ENCODE assay signal across 10 mouse cellular contexts in the genomic region with DNA sequence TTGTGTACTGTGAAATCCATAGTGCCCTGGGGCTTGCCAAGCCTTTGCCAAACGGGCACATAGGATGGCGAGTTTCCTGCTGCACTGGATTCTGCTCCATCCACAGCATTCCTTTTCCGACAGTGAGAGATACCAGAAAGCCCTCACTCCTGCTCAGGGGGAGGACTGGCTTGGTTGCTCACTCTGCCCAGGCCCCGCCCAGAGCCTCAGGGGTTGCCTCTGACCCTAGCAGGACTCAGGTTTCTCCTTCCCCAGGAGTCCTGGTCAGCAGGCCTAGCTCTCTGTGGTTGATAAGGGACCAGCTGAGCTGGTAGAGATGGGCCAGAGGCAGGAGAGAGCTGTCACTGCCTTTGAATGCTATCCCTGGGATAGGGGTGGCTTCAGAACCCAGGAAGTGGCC. TPM values are rescaled to one million over a fixed set of nuclear protein-coding genes. Genes with fewer than 3 reads are reported as not detected.
DNase-seq lines count a peak whose midpoint lies in the region; ATAC-seq lines count a peak whose summit lies in the region.
"Had no signal": no experiment of that assay in that cellular context is flagged by ENCODE, and none has a peak within 500 bp of the region (broad histone marks: within the 10 kb centered on the region; RNA-seq: fewer than 3 reads in every experiment).

No protein-coding gene starts in this region.

- 11% methylated on average over 4 of the region's 4 CpGs for WGBS in heart, embryonic 11.5 days (ENCODE audit: insufficient replicate concordance)
- WGBS in hindbrain, embryonic 16.5 days = 58% methylated on average over 4 of the region's 4 CpGs
- WGBS in stomach, embryonic 14.5 days = 34% methylated on average over 4 of the region's 4 CpGs

- DNase-seq in heart, adult 9 months (ENCODE audit: low spot score in 2 of 2) = no peak
- DNase-seq in layer of hippocampus, adult 18-20 months (ENCODE audit: low spot score in 2 of 2) = no peak
- DNase-seq in right cerebral cortex, postnatal 36 days (ENCODE audit: low spot score in 2 of 2) = no peak

- peaks cover 3% of the 10 kb centered on the region for H3K36me3 ChIP-seq in heart, embryonic 11.5 days (ENCODE audit: control insufficient read depth, insufficient read depth, low read length)
- H3K36me3 ChIP-seq in megakaryocyte, embryonic 14.5 days (replicated peaks; ENCODE audit: low read length) = peaks cover 64% of the 10 kb centered on the region
- H3K36me3 ChIP-seq in hindbrain, embryonic 16.5 days (ENCODE audit: control insufficient read depth, insufficient read depth, low read length) = no peaks in the 10 kb centered on the region
- peaks cover 17% of the 10 kb centered on the region; the same call in 1 of the 2 replicates for H3K36me3 ChIP-seq in stomach, embryonic 14.5 days (ENCODE audit: control insufficient read depth, insufficient read depth, low read length)

- H3K4me2 ChIP-seq in heart, embryonic 11.5 days = peak overlapping the region; percentile 64
- H3K4me2 ChIP-seq in hindbrain, embryonic 16.5 days (ENCODE audit: low read length) = peak overlapping the region; percentile 13
- peak overlapping the region; percentile 66; the same call in 1 of the 2 replicates for H3K4me2 ChIP-seq in stomach, embryonic 14.5 days (replicated peaks; ENCODE audit: low read depth, low read length)

- H3K27me3 ChIP-seq in heart, embryonic 11.5 days (ENCODE audit: control insufficient read depth, insufficient read depth, low read length) = no peaks in the 10 kb centered on the region; the same call in 1 of the 2 replicates
- H3K27me3 ChIP-seq in megakaryocyte, embryonic 14.5 days (replicated peaks) = peaks cover 21% of the 10 kb centered on the region
- no peaks in the 10 kb centered on the region for H3K27me3 ChIP-seq in hindbrain, embryonic 16.5 days (replicated peaks; ENCODE audit: control insufficient read depth, insufficient read depth, low read length)
- no peaks in the 10 kb centered on the region for H3K27me3 ChIP-seq in stomach, embryonic 14.5 days (ENCODE audit: control insufficient read depth, insufficient read depth, low read length)

- H3K9ac ChIP-seq in heart, embryonic 11.5 days (ENCODE audit: low read depth, low read length) = peak overlapping the region; percentile 82
- peak overlapping the region; percentile 44; the same call in 1 of the 2 replicates for H3K9ac ChIP-seq in hindbrain, embryonic 16.5 days (ENCODE audit: low read depth, low read length)
- no peak overlapping the region; the same call in 1 of the 2 replicates for H3K9ac ChIP-seq in stomach, embryonic 14.5 days (replicated peaks; ENCODE audit: low read depth, low read length)

- no peak for ATAC-seq in heart, embryonic 11.5 days (replicated peaks; ENCODE audit: insufficient number of reproducible peaks, low FRiP score, low TSS enrichment)
- ATAC-seq in megakaryocyte, adult 5-6 weeks (ENCODE audit: poor library complexity, severe bottlenecking) = no peak
- ATAC-seq in hindbrain, embryonic 16.5 days = no peak
- no peak for ATAC-seq in stomach, embryonic 14.5 days (ENCODE audit: insufficient number of reproducible peaks, insufficient read depth, low FRiP score, low read depth)

- peak overlapping the region; percentile 91 for H3K27ac ChIP-seq in heart, embryonic 11.5 days (ENCODE audit: low read depth, low read length)
- no peak overlapping the region for H3K27ac ChIP-seq in hindbrain, embryonic 16.5 days (ENCODE audit: low read depth, low read length)
- H3K27ac ChIP-seq in stomach, embryonic 14.5 days (ENCODE audit: low read length) = peak overlapping the region; percentile 27; the same call in 1 of the 2 replicates
- H3K27ac ChIP-seq: macrophage had no signal

- H3K4me3 ChIP-seq in heart, embryonic 11.5 days (ENCODE audit: low read depth, low read length) = peak overlapping the region; percentile 15
- peak overlapping the region; percentile 82 for H3K4me3 ChIP-seq in megakaryocyte, embryonic 14.5 days (replicated peaks)
- H3K4me3 ChIP-seq in hindbrain, embryonic 16.5 days (ENCODE audit: low read length) = peak overlapping the region; percentile 5; the same call in 1 of the 2 replicates
- H3K4me3 ChIP-seq in stomach, embryonic 14.5 days (ENCODE audit: low read depth, low read length) = peak overlapping the region; percentile 5; the same call in 1 of the 2 replicates

- peaks cover 29% of the 10 kb centered on the region for H3K4me1 ChIP-seq in heart, embryonic 11.5 days (ENCODE audit: control insufficient read depth, insufficient read depth, low read length)
- peaks cover 93% of the 10 kb centered on the region for H3K4me1 ChIP-seq in megakaryocyte, embryonic 14.5 days
- H3K4me1 ChIP-seq in hindbrain, embryonic 16.5 days (ENCODE audit: control insufficient read depth, insufficient read depth, low read depth, low read length) = peaks cover 8% of the 10 kb centered on the region; the same call in 1 of the 2 replicates
- H3K4me1 ChIP-seq in stomach, embryonic 14.5 days (ENCODE audit: control insufficient read depth, insufficient read depth, low read length) = peaks cover 12% of the 10 kb centered on the region

- no peaks in the 10 kb centered on the region for H3K9me3 ChIP-seq in heart, embryonic 11.5 days (replicated peaks; ENCODE audit: control insufficient read depth, low read length)
- H3K9me3 ChIP-seq in megakaryocyte, embryonic 14.5 days = no peaks in the 10 kb centered on the region
- H3K9me3 ChIP-seq in hindbrain, embryonic 16.5 days (ENCODE audit: control insufficient read depth, low read length) = no peaks in the 10 kb centered on the region
- no peaks in the 10 kb centered on the region for H3K9me3 ChIP-seq in stomach, embryonic 14.5 days (ENCODE audit: control insufficient read depth, low read depth, low read length)

RNA-seq across cellular contexts. Expression of gene Gm20532, which starts 2.1 kb away (rescaled TPM):
- not detected in 2 replicates for polyA plus RNA-seq in heart, embryonic 11.5 days (2014; fragmentation: Nextera tagmentation; extraction: Ambion mirVana)
- not detected in 2 replicates for polyA plus RNA-seq in megakaryocyte, embryonic 14.5 days (2012; ENCODE audit: insufficient read depth, low replicate concordance)
- total RNA-seq in megakaryocyte, adult 5-6 weeks (2015) = 0.36 TPM in 1 of 2 replicates, not detected in the other
- not detected in 2 replicates for total RNA-seq in megakaryocyte, adult 5-6 weeks (2017)
- polyA plus RNA-seq in hindbrain, embryonic 16.5 days (2015; fragmentation: Nextera tagmentation; extraction: Ambion mirVana) = not detected in 2 replicates
- polyA plus RNA-seq in stomach, embryonic 14.5 days (2014; fragmentation: Nextera tagmentation; extraction: Ambion mirVana) = not detected in 2 replicates
- total RNA-seq in layer of hippocampus, adult 18-20 months (2021) = not detected
- total RNA-seq: granulocyte monocyte progenitor cell, adult 5-6 weeks had no signal

RNA-seq across cellular contexts. Expression of gene Egfl7, which starts 8.8 kb away (rescaled TPM):
- polyA plus RNA-seq in heart, embryonic 11.5 days (2014; fragmentation: Nextera tagmentation; extraction: Ambion mirVana) = 145 and 157 TPM in 2 replicates
- polyA plus RNA-seq in megakaryocyte, embryonic 14.5 days (2012; ENCODE audit: insufficient read depth, low replicate concordance) = 19.7 and 90.5 TPM in 2 replicates
- 1.6 and 3.1 TPM in 2 replicates for total RNA-seq in megakaryocyte, adult 5-6 weeks (2015)
- 3.7 and 3.9 TPM in 2 replicates for total RNA-seq in megakaryocyte, adult 5-6 weeks (2017)
- 75.4 and 76.2 TPM in 2 replicates for polyA plus RNA-seq in hindbrain, embryonic 16.5 days (2015; fragmentation: Nextera tagmentation; extraction: Ambion mirVana)
- polyA plus RNA-seq in stomach, embryonic 14.5 days (2014; fragmentation: Nextera tagmentation; extraction: Ambion mirVana) = 113 and 120 TPM in 2 replicates
- total RNA-seq in layer of hippocampus, adult 18-20 months (2021) = 10 to 100 TPM; 53.5 to 59.7 TPM

RNA-seq across cellular contexts. Expression of gene Agpat2, which starts 15.6 kb away (rescaled TPM):
- polyA plus RNA-seq in heart, embryonic 11.5 days (2014; fragmentation: Nextera tagmentation; extraction: Ambion mirVana) = 15.7 and 20.6 TPM in 2 replicates
- polyA plus RNA-seq in megakaryocyte, embryonic 14.5 days (2012; ENCODE audit: insufficient read depth, low replicate concordance) = 34.1 and 41.8 TPM in 2 replicates
- 37.0 and 41.9 TPM in 2 replicates for total RNA-seq in megakaryocyte, adult 5-6 weeks (2015)
- total RNA-seq in megakaryocyte, adult 5-6 weeks (2017) = 38.1 and 43.6 TPM in 2 replicates
- polyA plus RNA-seq in hindbrain, embryonic 16.5 days (2015; fragmentation: Nextera tagmentation; extraction: Ambion mirVana) = 6.2 and 7.2 TPM in 2 replicates
- polyA plus RNA-seq in stomach, embryonic 14.5 days (2014; fragmentation: Nextera tagmentation; extraction: Ambion mirVana) = 43.7 and 44.8 TPM in 2 replicates
- total RNA-seq in layer of hippocampus, adult 18-20 months (2021) = 1 to 10 TPM; 2.1 to 2.5 TPM

RNA-seq across cellular contexts. Expression of gene Fam69b, which starts 39.7 kb away (rescaled TPM):
- polyA plus RNA-seq in heart, embryonic 11.5 days (2014; fragmentation: Nextera tagmentation; extraction: Ambion mirVana) = 13.4 and 14.9 TPM in 2 replicates
- polyA plus RNA-seq in megakaryocyte, embryonic 14.5 days (2012; ENCODE audit: insufficient read depth, low replicate concordance) = 1.2 TPM in 1 of 2 replicates, not detected in the other
- total RNA-seq in megakaryocyte, adult 5-6 weeks (2015) = 0.33 TPM in 1 of 2 replicates, not detected in the other
- 0.11 and 0.33 TPM in 2 replicates for total RNA-seq in megakaryocyte, adult 5-6 weeks (2017)
- polyA plus RNA-seq in hindbrain, embryonic 16.5 days (2015; fragmentation: Nextera tagmentation; extraction: Ambion mirVana) = 153 and 156 TPM in 2 replicates
- 37.7 and 38.5 TPM in 2 replicates for polyA plus RNA-seq in stomach, embryonic 14.5 days (2014; fragmentation: Nextera tagmentation; extraction: Ambion mirVana)
- total RNA-seq in layer of hippocampus, adult 18-20 months (2021) = 10 to 100 TPM; 67.9 to 72.8 TPM
- polyA plus RNA-seq: macrophage had no signal

Comparison
In these comparisons a context has a peak if more than half of its experiments do, and no peak if none do; other contexts are left out.
1. H3K4me2 ChIP-seq: peak in every context shown above with its lines; median percentile 66 in stomach, embryonic 14.5 days; 64 in heart, embryonic 11.5 days; 13 in hindbrain, embryonic 16.5 days.
2. H3K4me3 ChIP-seq: peak in every context shown above with its lines; median percentile 82 in megakaryocyte, embryonic 14.5 days; 15 in heart, embryonic 11.5 days; 5 in hindbrain, embryonic 16.5 days; 5 in stomach, embryonic 14.5 days.